In genomic region chr7:128459791-128460130, GRCm38 (mm10) we compare ENCODE assay signal across 8 mouse cellular contexts. TPM values are rescaled to one million over a fixed set of nuclear protein-coding genes. Genes with fewer than 3 reads are reported as not detected.
A peak's percentile ranks its signal among the peaks of the same experiment; 100 is the strongest.
DNase-seq lines count a peak whose midpoint lies in the region; ATAC-seq and TF ChIP-seq lines count a peak whose summit lies in the region.

No protein-coding gene starts in this region.

- TF ChIP-seq CTCF in liver, adult 2 months (IDR thresholded peaks at IDR 0.05; ENCODE audit: low read depth, low read length): no peak
- TF ChIP-seq CTCF in intestine, postnatal 0 days (IDR thresholded peaks at IDR 0.05; ENCODE audit: low read depth): no peak

- 7% methylated on average over 4 of the region's 4 CpGs for WGBS in liver, adult 2 months
- 13% methylated on average over 4 of the region's 4 CpGs for WGBS in embryonic facial prominence, embryonic 13.5 days
- WGBS in intestine, postnatal 0 days: 11% methylated on average over 4 of the region's 4 CpGs
- 19% methylated on average over 4 of the region's 4 CpGs for WGBS in neural tube, embryonic 13.5 days

- peaks cover 6% of the 10 kb centered on the region; the same call in 1 of the 2 replicates for H3K4me1 ChIP-seq in liver, adult 2 months (ENCODE audit: control insufficient read depth, insufficient read depth, low read length)
- H3K4me1 ChIP-seq in embryonic facial prominence, embryonic 13.5 days: peaks cover 21% of the 10 kb centered on the region
- peaks cover 5% of the 10 kb centered on the region for H3K4me1 ChIP-seq in intestine, postnatal 0 days (replicated peaks; ENCODE audit: control insufficient read depth, insufficient read depth, low read length)
- H3K4me1 ChIP-seq in neural tube, embryonic 13.5 days (replicated peaks): peaks cover 31% of the 10 kb centered on the region

- DNase-seq in liver, adult 2 months (ENCODE audit: extremely low read depth, low read depth, low spot score): peak; percentile 95
- no peak for DNase-seq in liver
- no peak for DNase-seq in left cerebral cortex, postnatal 4 days
- no peak for DNase-seq in cerebellum, adult 11 months

- no peak overlapping the region for H3K9ac ChIP-seq in liver, adult 2 months (ENCODE audit: low read depth, low read length)
- peak overlapping the region; percentile 86 for H3K9ac ChIP-seq in embryonic facial prominence, embryonic 13.5 days
- H3K9ac ChIP-seq in intestine, postnatal 0 days (ENCODE audit: low read depth, low read length): 0 out of 2 replicates have a peak overlapping the region, but pooled peaks have one; percentile 65
- H3K9ac ChIP-seq in neural tube, embryonic 13.5 days: peak overlapping the region; percentile 93

- H3K79me2 ChIP-seq in liver, adult 2 months (ENCODE audit: control insufficient read depth, insufficient read depth, low read length): peaks cover 4% of the 10 kb centered on the region; the same call in 1 of the 2 replicates

- no peak for ATAC-seq in embryonic facial prominence, embryonic 13.5 days (ENCODE audit: insufficient number of reproducible peaks, insufficient read depth, low FRiP score, low TSS enrichment, low read depth)
- ATAC-seq in intestine, postnatal 0 days: no peak
- ATAC-seq in neural tube, embryonic 13.5 days (ENCODE audit: low read depth): no peak
- no peak for ATAC-seq in monocyte, adult 5-6 weeks (replicated peaks; ENCODE audit: insufficient number of reproducible peaks, low FRiP score, low TSS enrichment, poor library complexity, severe bottlenecking)

- TF ChIP-seq POLR2A in liver, adult 2 months (IDR thresholded peaks at IDR 0.05; ENCODE audit: extremely low read depth, insufficient read depth, low read length): no peak

- intact Hi-C loops in left cerebral cortex, postnatal 4 days (cut with DNase I): no loop called here

- H3K4me3 ChIP-seq in liver, adult 2 months (ENCODE audit: insufficient read depth, low read depth, low read length): peak overlapping the region; percentile 20; the same call in 1 of the 2 replicates
- H3K4me3 ChIP-seq in embryonic facial prominence, embryonic 13.5 days: peak overlapping the region; percentile 90
- peak overlapping the region; percentile 74 for H3K4me3 ChIP-seq in intestine, postnatal 0 days (ENCODE audit: low read depth, low read length)
- H3K4me3 ChIP-seq in neural tube, embryonic 13.5 days: peak overlapping the region; percentile 86

- H3K9me3 ChIP-seq in embryonic facial prominence, embryonic 13.5 days: no peaks in the 10 kb centered on the region
- H3K9me3 ChIP-seq in intestine, postnatal 0 days (ENCODE audit: control insufficient read depth): no peaks in the 10 kb centered on the region
- no peaks in the 10 kb centered on the region for H3K9me3 ChIP-seq in neural tube, embryonic 13.5 days

- peak overlapping the region; percentile 86; the same call in 1 of the 2 replicates for H3K27ac ChIP-seq in liver, adult 2 months (replicated peaks; ENCODE audit: insufficient read depth, low read depth, low read length)
- H3K27ac ChIP-seq in embryonic facial prominence, embryonic 13.5 days: no peak overlapping the region
- no peak overlapping the region for H3K27ac ChIP-seq in intestine, postnatal 0 days (ENCODE audit: low read depth, low read length)
- peak overlapping the region; percentile 91 for H3K27ac ChIP-seq in neural tube, embryonic 13.5 days (replicated peaks)

- peaks cover 1% of the 10 kb centered on the region; the same call in 1 of the 2 replicates for H3K36me3 ChIP-seq in liver, adult 2 months (ENCODE audit: control insufficient read depth, insufficient read depth, low read length)
- no peaks in the 10 kb centered on the region for H3K36me3 ChIP-seq in embryonic facial prominence, embryonic 13.5 days
- H3K36me3 ChIP-seq in intestine, postnatal 0 days (ENCODE audit: control insufficient read depth, insufficient read depth): no peaks in the 10 kb centered on the region
- H3K36me3 ChIP-seq in neural tube, embryonic 13.5 days: no peaks in the 10 kb centered on the region

- no peaks in the 10 kb centered on the region for H3K27me3 ChIP-seq in liver, adult 2 months (ENCODE audit: control insufficient read depth, insufficient read depth, low read length)
- no peaks in the 10 kb centered on the region for H3K27me3 ChIP-seq in embryonic facial prominence, embryonic 13.5 days
- H3K27me3 ChIP-seq in intestine, postnatal 0 days (replicated peaks; ENCODE audit: control insufficient read depth, insufficient read depth, low read length): no peaks in the 10 kb centered on the region
- no peaks in the 10 kb centered on the region for H3K27me3 ChIP-seq in neural tube, embryonic 13.5 days

- H3K4me2 ChIP-seq in embryonic facial prominence, embryonic 13.5 days: peak overlapping the region; percentile 85
- peak overlapping the region; percentile 97 for H3K4me2 ChIP-seq in intestine, postnatal 0 days (replicated peaks; ENCODE audit: low read depth)
- H3K4me2 ChIP-seq in neural tube, embryonic 13.5 days: peak overlapping the region; percentile 90

RNA-seq across cellular contexts. Expression of gene Tial1, which starts 1.8 kb away (rescaled TPM):
- total RNA-seq in liver, adult 2 months (2014; rRNA removed): 31.7 and 32.1 TPM in 2 replicates
- 14.2 and 18.7 TPM in 2 replicates for polyA plus RNA-seq in liver, adult 2 months (2012; rRNA removed)
- 37.9 and 45.4 TPM in 2 replicates for polyA plus RNA-seq in embryonic facial prominence, embryonic 13.5 days (2015; fragmentation: Nextera tagmentation; extraction: Ambion mirVana)
- polyA plus RNA-seq in intestine, postnatal 0 days (2015; fragmentation: Nextera tagmentation; extraction: Ambion mirVana): 17.3 and 18.9 TPM in 2 replicates
- 32.2 and 34.3 TPM in 2 replicates for polyA plus RNA-seq in neural tube, embryonic 13.5 days (2015; fragmentation: Nextera tagmentation; extraction: Ambion mirVana)
- total RNA-seq in left cerebral cortex, postnatal 4 days (2021): 100 to 1,000 TPM; 112 to 115 TPM
- total RNA-seq in monocyte, adult 5-6 weeks (2017): 63.4 to 120 TPM (median 63.6 TPM) in 3 replicates

RNA-seq across cellular contexts. Expression of gene Rgs10, which starts 41.2 kb away (rescaled TPM):
- 2.6 and 3.4 TPM in 2 replicates for total RNA-seq in liver, adult 2 months (2014; rRNA removed)
- polyA plus RNA-seq in liver, adult 2 months (2012; rRNA removed): 0.81 and 1.5 TPM in 2 replicates
- polyA plus RNA-seq in embryonic facial prominence, embryonic 13.5 days (2015; fragmentation: Nextera tagmentation; extraction: Ambion mirVana): 11.7 and 12.3 TPM in 2 replicates
- polyA plus RNA-seq in intestine, postnatal 0 days (2015; fragmentation: Nextera tagmentation; extraction: Ambion mirVana): 20.9 and 23.8 TPM in 2 replicates
- 48.6 and 54.8 TPM in 2 replicates for polyA plus RNA-seq in neural tube, embryonic 13.5 days (2015; fragmentation: Nextera tagmentation; extraction: Ambion mirVana)
- total RNA-seq in left cerebral cortex, postnatal 4 days (2021): 10 to 100 TPM; 34.3 to 41.2 TPM
- total RNA-seq in monocyte, adult 5-6 weeks (2017): 46.9 to 71.7 TPM (median 48.9 TPM) in 3 replicates

Comparison
In these comparisons a context has a peak if more than half of its experiments do, and no peak if none do; other contexts are left out.
1. H3K27ac ChIP-seq: peak in liver, adult 2 months (single experiment) and neural tube, embryonic 13.5 days (single experiment); none in embryonic facial prominence, embryonic 13.5 days (single experiment) and intestine, postnatal 0 days (single experiment).
2. H3K4me3 ChIP-seq: peak in every context shown above with its lines; median percentile 90 in embryonic facial prominence, embryonic 13.5 days; 86 in neural tube, embryonic 13.5 days; 74 in intestine, postnatal 0 days; 20 in liver, adult 2 months.
3. Peak in every context shown above with its lines, with median percentiles within 50 percentile points of each other: H3K4me2 ChIP-seq.